Mouse (Mus musculus): ENCODE data around the gene Nfkbie. TPM values are rescaled to one million over a fixed set of nuclear protein-coding genes. Genes with fewer than 3 reads are reported as not detected.

Gene Nfkbie
- polyA plus RNA-seq, 1 experiment from 2014 or later = 5.7 TPM

GRCm38 (mm10) chr17:45520136-45520535 is 35.4 kb upstream of the Nfkbie start:
- no peak overlapping the region for H3K27ac ChIP-seq
- ATAC-seq (replicated peaks; ENCODE audit: low FRiP score) = no peak
- 79% methylated on average over 11 of the region's 11 CpGs for WGBS
- H3K4me3 ChIP-seq (replicated peaks) = no peak overlapping the region
- H3K4me1 ChIP-seq = peaks cover 15% of the 10 kb centered on the region
- H3K4me2 ChIP-seq = no peak overlapping the region
- peaks cover 34% of the 10 kb centered on the region for H3K36me3 ChIP-seq
- no peaks in the 10 kb centered on the region for H3K9me3 ChIP-seq (replicated peaks)
- H3K27me3 ChIP-seq = peaks cover 22% of the 10 kb centered on the region
- H3K9ac ChIP-seq = no peak overlapping the region

GRCm38 (mm10) chr17:45523263-45523662 is 32.2 kb upstream of the Nfkbie start, which contains the start of gene Tcte1:
TSS of gene Tcte1 (plus strand) at chr17:45523434.
- ATAC-seq (replicated peaks; ENCODE audit: low FRiP score) = peak; percentile 66; the same call in 1 of the 2 replicates
- H3K4me3 ChIP-seq (replicated peaks) = peak within 1 kb of the TSS; percentile 43
- no peaks in the 10 kb centered on the region for H3K9me3 ChIP-seq (replicated peaks)
- no peak within 1 kb of the TSS for H3K27ac ChIP-seq
- peaks cover 15% of the 10 kb centered on the region for H3K4me1 ChIP-seq
- H3K4me2 ChIP-seq = peak within 1 kb of the TSS; percentile 80
- H3K9ac ChIP-seq = peak within 1 kb of the TSS; percentile 53; the same call in 1 of the 2 replicates
- H3K27me3 ChIP-seq = peaks cover 44% of the 10 kb centered on the region
- peaks cover 23% of the 10 kb centered on the region for H3K36me3 ChIP-seq
- WGBS = under 1% methylated on average over 21 of the region's 21 CpGs

- Histone ChIP-seq H3K27ac (no peak overlapping the region), H3K27me3 (peaks cover 58% of the 10 kb centered on the region), H3K4me3 (replicated peaks) (no peak overlapping the region), H3K36me3 (0 out of 2 replicates have a peak, but pooled peaks cover 6% of the 10 kb centered on the region), H3K9ac (no peak overlapping the region), H3K9me3 (replicated peaks) (no peaks in the 10 kb centered on the region), H3K4me2 (no peak overlapping the region), H3K4me1 (peaks cover 15% of the 10 kb centered on the region)
- WGBS = 42% methylated on average over 4 of the region's 4 CpGs
- no peak for ATAC-seq (replicated peaks; ENCODE audit: low FRiP score)
Measured at GRCm38 (mm10) chr17:45524961-45525360, 30.5 kb upstream of the Nfkbie start.

- H3K4me1 ChIP-seq = peaks cover 15% of the 10 kb centered on the region
- H3K4me3 ChIP-seq (replicated peaks) = no peak overlapping the region
- no peaks in the 10 kb centered on the region for H3K36me3 ChIP-seq
- no peaks in the 10 kb centered on the region for H3K9me3 ChIP-seq (replicated peaks)
- H3K27ac ChIP-seq = no peak overlapping the region
- H3K9ac ChIP-seq = no peak overlapping the region
- ATAC-seq (replicated peaks; ENCODE audit: low FRiP score) = no peak
- no peak overlapping the region for H3K4me2 ChIP-seq
- peaks cover 67% of the 10 kb centered on the region for H3K27me3 ChIP-seq
- WGBS = 26% methylated on average over 5 of the region's 5 CpGs
Measured at GRCm38 (mm10) chr17:45526571-45526970, 28.9 kb upstream of the Nfkbie start.

GRCm38 (mm10) chr17:45530346-45530782 is 25.1 kb upstream of the Nfkbie start:
- 55% methylated on average over 13 of the region's 13 CpGs for WGBS
- Histone ChIP-seq H3K9ac (no peak overlapping the region), H3K4me1 (no peaks in the 10 kb centered on the region), H3K4me2 (no peak overlapping the region), H3K36me3 (no peaks in the 10 kb centered on the region), H3K27me3 (peaks cover 77% of the 10 kb centered on the region), H3K9me3 (replicated peaks) (no peaks in the 10 kb centered on the region), H3K4me3 (replicated peaks) (no peak overlapping the region), H3K27ac (no peak overlapping the region)
- ATAC-seq (replicated peaks; ENCODE audit: low FRiP score) = no peak

- Histone ChIP-seq H3K27me3 (peaks cover 83% of the 10 kb centered on the region), H3K27ac (no peak overlapping the region), H3K4me3 (replicated peaks) (no peak overlapping the region), H3K9ac (no peak overlapping the region), H3K4me1 (no peaks in the 10 kb centered on the region), H3K4me2 (no peak overlapping the region), H3K36me3 (no peaks in the 10 kb centered on the region), H3K9me3 (replicated peaks) (no peaks in the 10 kb centered on the region)
- 52% methylated on average over 15 of the region's 15 CpGs for WGBS
- ATAC-seq (replicated peaks; ENCODE audit: low FRiP score) = no peak
Measured at GRCm38 (mm10) chr17:45532896-45533295, 22.6 kb upstream of the Nfkbie start.

- no peaks in the 10 kb centered on the region for H3K36me3 ChIP-seq
- H3K4me1 ChIP-seq = no peaks in the 10 kb centered on the region
- ATAC-seq (replicated peaks; ENCODE audit: low FRiP score) = no peak
- H3K4me3 ChIP-seq (replicated peaks) = no peak overlapping the region
- H3K27me3 ChIP-seq = peaks cover 90% of the 10 kb centered on the region
- WGBS = 17% methylated on average over 5 of the region's 5 CpGs
- H3K9ac ChIP-seq = no peak overlapping the region
- H3K4me2 ChIP-seq = no peak overlapping the region
- no peaks in the 10 kb centered on the region for H3K9me3 ChIP-seq (replicated peaks)
- no peak overlapping the region for H3K27ac ChIP-seq
Measured at GRCm38 (mm10) chr17:45536264-45536663, 19.2 kb upstream of the Nfkbie start.

- Histone ChIP-seq H3K9ac (no peak overlapping the region), H3K4me3 (replicated peaks) (no peak overlapping the region), H3K4me2 (no peak overlapping the region), H3K4me1 (no peaks in the 10 kb centered on the region), H3K27me3 (peaks cover 93% of the 10 kb centered on the region), H3K27ac (no peak overlapping the region), H3K9me3 (replicated peaks) (no peaks in the 10 kb centered on the region), H3K36me3 (no peaks in the 10 kb centered on the region)
- ATAC-seq (replicated peaks; ENCODE audit: low FRiP score) = no peak
- 57% methylated on average over 4 of the region's 4 CpGs for WGBS
Measured at GRCm38 (mm10) chr17:45538394-45538793, 17.1 kb upstream of the Nfkbie start.

- ATAC-seq (replicated peaks; ENCODE audit: low FRiP score) = no peak
- H3K4me2 ChIP-seq = no peak overlapping the region
- no peak overlapping the region for H3K4me3 ChIP-seq (replicated peaks)
- no peaks in the 10 kb centered on the region for H3K36me3 ChIP-seq
- no peaks in the 10 kb centered on the region for H3K9me3 ChIP-seq (replicated peaks)
- no peak overlapping the region for H3K27ac ChIP-seq
- peaks cover 96% of the 10 kb centered on the region for H3K27me3 ChIP-seq
- peaks cover 9% of the 10 kb centered on the region for H3K4me1 ChIP-seq
- no peak overlapping the region for H3K9ac ChIP-seq
- 79% methylated on average over 21 of the region's 21 CpGs for WGBS
Measured at GRCm38 (mm10) chr17:45539664-45540063, 15.8 kb upstream of the Nfkbie start.

GRCm38 (mm10) chr17:45542129-45542528 is 13.4 kb upstream of the Nfkbie start:
- H3K4me2 ChIP-seq = no peak overlapping the region
- no peak overlapping the region for H3K27ac ChIP-seq
- no peak overlapping the region for H3K4me3 ChIP-seq (replicated peaks)
- no peaks in the 10 kb centered on the region for H3K9me3 ChIP-seq (replicated peaks)
- peaks cover 97% of the 10 kb centered on the region for H3K27me3 ChIP-seq
- H3K4me1 ChIP-seq = peaks cover 21% of the 10 kb centered on the region
- no peak for ATAC-seq (replicated peaks; ENCODE audit: low FRiP score)
- 35% methylated on average over 6 of the region's 6 CpGs for WGBS
- H3K9ac ChIP-seq = no peak overlapping the region
- no peaks in the 10 kb centered on the region for H3K36me3 ChIP-seq

GRCm38 (mm10) chr17:45542705-45543104 is 12.8 kb upstream of the Nfkbie start:
- Histone ChIP-seq H3K4me2 (no peak overlapping the region), H3K27ac (no peak overlapping the region), H3K4me1 (peaks cover 21% of the 10 kb centered on the region), H3K9ac (no peak overlapping the region), H3K4me3 (replicated peaks) (no peak overlapping the region), H3K27me3 (peaks cover 99% of the 10 kb centered on the region), H3K9me3 (replicated peaks) (no peaks in the 10 kb centered on the region), H3K36me3 (no peaks in the 10 kb centered on the region)
- ATAC-seq (replicated peaks; ENCODE audit: low FRiP score) = no peak
- WGBS = 53% methylated on average over 2 of the region's 2 CpGs

GRCm38 (mm10) chr17:45543115-45543514 is 12.4 kb upstream of the Nfkbie start:
- WGBS = 50% methylated on average over 1 of the region's 1 CpGs

More at GRCm38 (mm10) chr17:45543115-45543514, 12.4 kb upstream of the Nfkbie start:
- Histone ChIP-seq H3K9ac (no peak overlapping the region), H3K36me3 (no peaks in the 10 kb centered on the region), H3K27ac (no peak overlapping the region), H3K4me1 (peaks cover 21% of the 10 kb centered on the region), H3K4me3 (replicated peaks) (no peak overlapping the region), H3K4me2 (no peak overlapping the region), H3K27me3 (peaks cover 99% of the 10 kb centered on the region), H3K9me3 (replicated peaks) (no peaks in the 10 kb centered on the region)
- no peak for ATAC-seq (replicated peaks; ENCODE audit: low FRiP score)
